Mouse (Mus musculus) testis, adult 2 months (tissue): ENCODE results near the gene Eif4g1.

ENCODE experiments used
- CTCF ChIP-seq: fragments of 200-500 bp; IDR thresholded peaks from 2 replicates; pipeline ENCODE4 v1.5.1; 2012; ENCODE audit warnings: low read depth, mild to moderate bottlenecking, inconsistent platforms, low read length, moderate library complexity; ENCODE audit not compliant: control insufficient read depth, insufficient read depth, insufficient replicate concordance
- POLR2A ChIP-seq: fragments of 200-500 bp; IDR thresholded peaks from 2 replicates; pipeline ENCODE4 v1.6.1; 2012; ENCODE audit warnings: low read depth, mild to moderate bottlenecking, inconsistent platforms, low read length, moderate library complexity; ENCODE audit not compliant: control insufficient read depth

DNA sequence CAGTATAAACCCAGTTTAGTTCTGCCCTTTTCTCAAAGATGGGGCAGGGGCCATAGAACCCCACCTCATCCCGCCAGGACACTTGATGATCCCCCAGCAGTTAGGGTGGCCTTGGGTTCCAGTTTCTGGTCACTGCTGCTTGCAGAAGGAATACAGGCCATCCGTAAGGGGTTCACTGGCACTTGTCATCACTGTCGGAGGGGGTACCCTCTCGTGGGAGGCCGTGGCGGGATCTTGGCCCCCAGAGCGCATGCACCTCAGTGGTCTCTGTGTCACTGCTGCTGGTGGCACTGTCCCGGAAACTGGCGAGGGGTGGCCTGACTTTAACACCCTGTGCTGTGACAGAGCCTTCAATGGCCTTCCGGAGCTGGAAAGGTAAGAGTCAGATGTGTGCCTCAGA lies 35.0 kb downstream of the Eif4g1 start:
- no peak for TF ChIP-seq CTCF
- no peak for TF ChIP-seq POLR2A
